Mouse (Mus musculus): Measurements from ENCODE around the gene Sarm1. TPM values are rescaled to one million over a fixed set of nuclear protein-coding genes. Genes with fewer than 3 reads are reported as not detected.
A peak's percentile ranks its signal among the peaks of the same experiment; 100 is the strongest.
"Not testable (repeated sequence)": the region's sequence is repeated elsewhere in the genome, so short reads cannot be mapped to it uniquely, and the experiment has no call there.

Sarm1 gene
- 1 to 10 TPM; 1.0 to 1.7 TPM for polyA plus RNA-seq (2017; shearing (Covaris generic))

GRCm38 (mm10) chr11:78497544-78498522 is at the start of gene Sarm1:
Gene Sarm1 (minus strand): TSS chr11:78497754.
- peak; percentile 99 for ATAC-seq

DNA sequence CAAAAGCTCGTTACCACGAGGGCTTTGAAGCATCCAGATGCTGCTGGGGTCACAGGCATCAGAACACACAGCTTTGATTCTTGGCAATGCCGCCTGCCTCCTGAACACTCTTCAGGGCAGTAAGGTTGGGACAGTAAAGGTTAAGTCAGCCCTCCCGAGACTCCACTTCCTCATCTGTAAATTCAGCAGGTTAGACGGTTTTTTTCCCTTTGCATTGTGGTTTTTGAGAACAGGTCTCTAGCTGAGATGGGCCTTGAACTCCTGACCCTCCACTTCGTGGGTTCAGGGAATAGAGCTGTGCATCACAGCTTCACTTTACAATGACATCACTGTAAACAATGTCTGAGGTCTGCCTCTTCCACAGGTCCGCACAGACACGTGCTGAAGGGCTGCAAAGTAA is 47.6 kb upstream of the Sarm1 start:
- no peak for ATAC-seq

DNA sequence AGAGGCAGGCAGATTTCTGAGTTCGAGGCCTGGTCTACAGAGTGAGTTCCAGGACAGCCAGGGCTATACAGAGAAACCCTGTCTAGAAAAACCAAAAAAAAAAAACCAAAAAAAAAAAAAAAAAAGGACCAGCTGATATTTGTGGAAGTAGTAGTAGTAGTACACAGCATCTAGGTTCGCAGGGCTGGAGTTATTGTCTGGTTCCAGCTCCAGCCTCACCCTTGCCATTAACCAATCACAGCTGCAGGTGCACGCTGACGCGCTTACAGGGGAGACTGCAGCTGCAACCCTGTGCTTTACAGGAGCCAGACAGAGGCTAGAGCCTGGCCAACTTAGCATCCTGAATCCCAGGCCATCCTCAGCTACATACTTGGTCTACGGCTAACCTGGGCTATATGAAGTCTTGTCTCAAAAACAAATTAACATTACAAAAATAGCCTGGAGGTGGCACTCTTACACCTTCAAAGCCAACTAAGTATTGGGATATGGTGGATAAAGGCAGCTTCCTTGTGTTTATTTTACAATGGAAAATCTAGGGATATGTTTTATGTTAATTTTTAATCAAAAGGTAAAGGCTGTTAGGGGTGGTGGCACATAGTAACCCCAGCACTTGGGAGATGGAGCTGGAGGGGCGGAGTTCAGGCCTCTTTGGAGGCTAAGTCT is 47.0 kb upstream of the Sarm1 start:
- no peak for ATAC-seq

GRCm38 (mm10) chr11:78540358-78540757 is 42.8 kb upstream of the Sarm1 start:
- ATAC-seq, result no peak

- ATAC-seq, result no peak
Observed at GRCm38 (mm10) chr11:78536690-78537084, 39.1 kb upstream of the Sarm1 start.

- peak; percentile 94 for ATAC-seq
Observed at GRCm38 (mm10) chr11:78536080-78536689, 38.6 kb upstream of the Sarm1 start, which contains the start of the genes Tnfaip1 and Ift20. Gene Tnfaip1 (minus strand): TSS chr11:78536332. Gene Ift20 (plus strand): TSS chr11:78536361.

DNA sequence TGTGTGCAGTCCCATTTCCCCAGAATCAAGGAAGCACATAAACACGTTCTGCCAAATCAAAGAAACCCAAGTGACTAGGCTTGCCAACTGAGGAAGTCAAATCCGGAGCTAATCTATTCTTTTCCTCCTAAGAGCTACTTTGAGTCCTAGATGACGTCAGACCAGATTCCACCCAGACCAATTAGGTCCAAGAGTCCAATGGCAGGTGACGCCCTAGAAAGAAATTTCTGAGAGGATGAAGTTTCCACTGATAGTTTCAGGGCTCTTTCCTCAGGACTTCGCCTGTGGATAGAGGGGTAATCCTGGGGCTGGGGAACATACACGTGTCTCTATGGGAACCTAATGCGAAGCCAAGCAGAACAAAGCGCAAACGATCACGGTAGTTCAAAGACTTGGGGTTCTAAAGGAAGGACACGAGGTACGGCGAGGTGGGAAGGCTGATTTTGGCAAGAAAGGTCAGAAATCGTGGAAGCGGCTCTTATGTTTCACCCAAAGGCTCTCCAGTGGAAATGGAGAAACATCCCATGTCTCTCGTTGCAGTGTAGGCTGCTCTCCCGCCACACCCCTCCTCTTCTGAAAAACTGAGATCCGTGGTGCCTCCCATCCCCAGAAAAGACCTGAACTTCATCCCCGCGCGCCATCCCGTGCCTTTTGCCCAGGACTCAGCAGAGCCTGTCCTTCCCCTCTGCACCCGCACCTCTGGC is 38.0 kb upstream of the Sarm1 start:
- ATAC-seq, result peak; percentile 2

- no peak for ATAC-seq
Observed at GRCm38 (mm10) chr11:78534516-78534915, 37.0 kb upstream of the Sarm1 start.

GRCm38 (mm10) chr11:78531515-78531914 is 34.0 kb upstream of the Sarm1 start:
- not testable (repeated sequence) for ATAC-seq

GRCm38 (mm10) chr11:78531046-78531445 is 33.5 kb upstream of the Sarm1 start:
- ATAC-seq, result no peak

- ATAC-seq, result no peak
Observed at GRCm38 (mm10) chr11:78530001-78530400, 32.4 kb upstream of the Sarm1 start.

- no peak for ATAC-seq
Observed at GRCm38 (mm10) chr11:78528714-78529113, 31.2 kb upstream of the Sarm1 start.

- ATAC-seq, result no peak
Observed at GRCm38 (mm10) chr11:78524838-78525237, 27.3 kb upstream of the Sarm1 start.

DNA sequence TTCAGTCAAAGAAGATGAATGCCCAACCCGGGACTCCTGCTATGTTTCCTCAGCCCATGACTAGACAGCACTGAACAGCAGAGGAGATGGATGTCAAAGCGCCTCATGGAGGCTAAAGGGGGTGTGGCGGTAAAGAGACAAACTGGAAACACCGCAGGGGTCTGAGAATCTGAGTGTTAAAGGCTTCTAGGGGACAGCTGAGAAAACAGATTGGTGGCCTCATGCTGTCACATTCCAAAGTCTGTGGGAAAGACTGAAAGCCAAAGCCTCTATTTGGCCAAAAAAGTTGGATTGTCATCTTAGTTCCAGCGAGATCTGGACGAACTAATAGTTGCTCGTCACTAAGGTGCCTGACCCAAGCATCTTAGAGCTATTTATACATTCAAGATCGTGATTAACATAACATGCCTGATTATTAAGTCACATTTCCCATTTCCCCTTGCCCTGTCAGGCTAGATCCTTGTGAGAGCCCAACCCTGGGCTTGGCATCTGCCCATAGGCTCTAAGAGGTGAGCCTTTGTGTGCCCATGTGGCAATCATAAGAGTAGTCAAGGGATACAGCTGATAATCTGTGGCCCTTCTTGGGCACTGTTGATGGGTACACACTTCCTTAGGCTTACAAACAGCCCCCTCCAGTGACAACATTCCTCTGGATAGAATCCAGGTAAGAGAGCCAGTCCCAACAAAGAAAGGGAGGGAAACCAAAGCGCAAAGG is 25.8 kb upstream of the Sarm1 start:
- no peak for ATAC-seq

DNA sequence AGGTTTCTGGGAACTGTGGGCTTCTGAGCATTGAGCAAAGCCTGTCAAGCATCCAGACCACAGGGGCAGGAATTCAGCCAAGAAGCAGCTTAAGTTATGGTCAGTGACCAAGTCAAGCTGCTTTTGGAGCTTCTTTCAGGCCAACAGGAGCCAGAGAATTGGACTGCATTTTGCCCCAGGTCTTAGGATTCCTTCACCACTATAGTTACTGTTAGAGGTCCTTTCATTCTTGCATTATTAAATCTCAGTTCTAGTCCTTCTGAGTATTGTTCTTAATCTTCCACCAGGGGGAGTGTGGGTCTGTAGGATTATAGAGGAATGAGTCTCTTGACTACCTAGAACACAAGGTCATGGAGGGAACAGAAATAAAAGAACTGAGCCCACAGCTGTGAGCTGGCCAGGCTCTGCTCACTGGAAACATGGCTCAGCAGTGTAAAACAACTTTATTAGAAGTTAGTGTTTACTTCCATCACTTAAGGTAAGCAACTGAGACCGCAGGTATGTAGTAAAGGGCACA is 25.0 kb upstream of the Sarm1 start:
- ATAC-seq, result no peak

DNA sequence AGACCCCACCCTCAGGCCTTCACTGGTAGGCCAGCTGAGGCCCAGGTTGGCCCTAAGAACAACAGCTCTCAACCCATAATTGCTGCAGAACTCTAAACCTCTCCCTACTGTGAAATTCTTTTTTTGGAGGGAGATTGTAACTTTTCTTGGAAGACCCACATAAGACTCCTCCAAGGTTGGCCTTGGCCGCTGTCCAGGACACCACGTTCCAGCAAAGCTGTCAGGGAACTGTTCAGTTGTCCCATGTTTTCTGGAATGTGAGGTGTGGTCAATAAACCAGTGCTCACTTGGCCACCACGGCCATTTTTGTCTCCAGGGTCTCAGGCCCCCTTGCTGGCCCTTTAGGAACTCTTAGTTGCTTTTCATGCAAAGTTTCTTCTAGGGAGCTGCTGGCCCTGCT is 24.3 kb upstream of the Sarm1 start:
- ATAC-seq, result no peak

DNA sequence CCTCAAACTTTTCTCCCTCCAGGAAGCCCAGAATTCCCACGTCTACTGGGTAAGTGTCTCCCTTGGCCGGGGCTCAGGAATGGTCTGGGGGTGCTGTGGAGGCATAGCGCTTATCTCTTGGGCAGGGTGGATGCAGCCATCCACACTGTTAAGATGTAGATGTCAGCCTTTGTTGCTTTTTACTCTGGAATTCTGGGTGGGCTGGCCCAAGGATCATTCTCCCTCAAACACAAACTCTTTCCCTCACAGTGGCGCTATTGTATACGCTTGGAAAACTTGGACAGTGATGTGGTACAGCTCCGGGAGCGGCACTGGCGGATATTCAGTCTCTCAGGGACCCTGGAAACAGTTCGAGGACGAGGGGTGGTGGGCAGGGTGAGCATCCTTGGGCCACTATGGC is 21.4 kb upstream of the Sarm1 start:
- no peak for ATAC-seq

- no peak for ATAC-seq
Observed at GRCm38 (mm10) chr11:78515549-78516325, 18.2 kb upstream of the Sarm1 start.

- ATAC-seq, result no peak
Observed at GRCm38 (mm10) chr11:78513106-78513790, 15.7 kb upstream of the Sarm1 start.
